Mouse (Mus musculus) neural tube, embryonic 14.5 days (tissue): ENCODE results near the gene Cutc. TPM values are rescaled to one million over a fixed set of nuclear protein-coding genes. Genes with fewer than 3 reads are reported as not detected.

Source experiments
- ATAC-seq: fragments of 200-750 bp; cut with Nextera tagmentation; 2 replicates; pipeline ENCODE4 v1.8.0; 2017; ENCODE audit warnings: low read depth, mild to moderate bottlenecking, moderate TSS enrichment, moderate library complexity
- H3K27ac ChIP-seq: fragments of 300-500 bp; sonication (generic); 2 replicates; pipeline ENCODE4 v1.5.1; 2014; ENCODE audit warnings: low read depth, mild to moderate bottlenecking, control low read depth, low read length, moderate library complexity, mixed read lengths
- H3K27me3 ChIP-seq: fragments of 300-500 bp; sonication (generic); 2 replicates; pipeline ENCODE4 v1.6.1; 2014; ENCODE audit warnings: low read length; ENCODE audit not compliant: control insufficient read depth, insufficient read depth
- H3K36me3 ChIP-seq: fragments of 300-500 bp; sonication (generic); 2 replicates; pipeline ENCODE4 v1.6.1; 2014; ENCODE audit warnings: low read length, mixed read lengths; ENCODE audit not compliant: control insufficient read depth, insufficient read depth
- H3K4me1 ChIP-seq: fragments of 300-500 bp; sonication (generic); 2 replicates; pipeline ENCODE4 v1.6.1; 2014; ENCODE audit warnings: low read length; ENCODE audit not compliant: control insufficient read depth, insufficient read depth
- H3K4me2 ChIP-seq: fragments of 300-500 bp; sonication (generic); 2 replicates; pipeline ENCODE4 v1.6.1; 2014; ENCODE audit warnings: mild to moderate bottlenecking, low read depth, low read length, control low read depth
- H3K4me3 ChIP-seq: fragments of 300-500 bp; sonication (generic); 2 replicates; pipeline ENCODE4 v1.5.1; 2014; ENCODE audit warnings: low read depth, low read length, control low read depth, mixed read lengths
- H3K9ac ChIP-seq: fragments of 300-500 bp; sonication (generic); replicated peaks from 2 replicates; pipeline ENCODE4 v1.6.1; 2014; ENCODE audit warnings: low read depth, mild to moderate bottlenecking, control low read depth, low read length, mixed read lengths
- H3K9me3 ChIP-seq: fragments of 300-500 bp; sonication (generic); 2 replicates; pipeline ENCODE4 v1.6.1; 2016; ENCODE audit warnings: low read length; ENCODE audit not compliant: control insufficient read depth
- WGBS: fragments of 180-500 bp; shearing (Covaris S2); extraction: QIAGEN DNeasy Blood & Tissue Kit; methylation state at CpG from one replicate; pipeline ENCODE4 v1.1.7; 2014; 5-methylcytosine and 5-hydroxymethylcytosine counted together
- polyA plus RNA-seq: library from polyadenylated mRNA; unstranded; fragments of >200 nt; fragmentation: Nextera tagmentation; extraction: Ambion mirVana; gene quantifications from 2 replicates; pipeline ENCODE4 v1.2.1, GENCODE M21; 2014

The Cutc gene
- polyA plus RNA-seq, 1 experiment from 2014 or later: 6.5 TPM

- no peaks in the 10 kb centered on the region for H3K27me3 ChIP-seq
- H3K4me1 ChIP-seq: no peaks in the 10 kb centered on the region
- no peaks in the 10 kb centered on the region for H3K9me3 ChIP-seq
- no peak for ATAC-seq
- no peak overlapping the region for H3K9ac ChIP-seq
- no peak overlapping the region for H3K4me3 ChIP-seq
- no peak overlapping the region for H3K27ac ChIP-seq
- H3K36me3 ChIP-seq: no peaks in the 10 kb centered on the region
- no peak overlapping the region for H3K4me2 ChIP-seq
- WGBS: 82% methylated on average over 2 of the region's 2 CpGs
These were observed 24.5 kb downstream of the Cutc start for GRCm38 (mm10) chr19:43777308-43777707.

- H3K27ac ChIP-seq: no peak overlapping the region
- no peaks in the 10 kb centered on the region for H3K27me3 ChIP-seq
- H3K9me3 ChIP-seq: no peaks in the 10 kb centered on the region
- H3K4me3 ChIP-seq: no peak overlapping the region
- 93% methylated on average over 5 of the region's 5 CpGs for WGBS
- no peaks in the 10 kb centered on the region for H3K36me3 ChIP-seq
- no peak for ATAC-seq
- no peak overlapping the region for H3K9ac ChIP-seq
- no peak overlapping the region for H3K4me2 ChIP-seq
- no peaks in the 10 kb centered on the region for H3K4me1 ChIP-seq
These were observed 27.6 kb downstream of the Cutc start for GRCm38 (mm10) chr19:43780391-43780790.

GRCm38 (mm10) chr19:43781980-43782379 is 29.2 kb downstream of the Cutc start, which contains the start of gene Abcc2:
TSS of gene Abcc2 (plus strand) at chr19:43782192.
- Histone ChIP-seq H3K4me1 (no peaks in the 10 kb centered on the region), H3K4me3 (no peak within 1 kb of the TSS), H3K9ac (no peak within 1 kb of the TSS), H3K9me3 (no peaks in the 10 kb centered on the region), H3K36me3 (no peaks in the 10 kb centered on the region), H3K27ac (no peak within 1 kb of the TSS), H3K4me2 (no peak within 1 kb of the TSS), H3K27me3 (no peaks in the 10 kb centered on the region)
- WGBS: 84% methylated on average over 3 of the region's 3 CpGs
- ATAC-seq: no peak

GRCm38 (mm10) chr19:43784761-43785160 is 32.0 kb downstream of the Cutc start:
- no peak overlapping the region for H3K4me3 ChIP-seq
- no peaks in the 10 kb centered on the region for H3K27me3 ChIP-seq
- H3K36me3 ChIP-seq: no peaks in the 10 kb centered on the region
- H3K4me2 ChIP-seq: no peak overlapping the region
- H3K9me3 ChIP-seq: no peaks in the 10 kb centered on the region
- no peak overlapping the region for H3K27ac ChIP-seq
- no peak overlapping the region for H3K9ac ChIP-seq
- ATAC-seq: no peak
- H3K4me1 ChIP-seq: no peaks in the 10 kb centered on the region
- WGBS: 78% methylated on average over 8 of the region's 8 CpGs

- no peak overlapping the region for H3K4me3 ChIP-seq
These were observed 33.6 kb downstream of the Cutc start for GRCm38 (mm10) chr19:43786249-43787026.

GRCm38 (mm10) chr19:43789817-43790216 is 37.0 kb downstream of the Cutc start:
- no peaks in the 10 kb centered on the region for H3K4me1 ChIP-seq
- H3K4me2 ChIP-seq: no peak overlapping the region
- H3K27me3 ChIP-seq: no peaks in the 10 kb centered on the region
- no peak for ATAC-seq
- 89% methylated on average over 7 of the region's 7 CpGs for WGBS
- H3K27ac ChIP-seq: no peak overlapping the region
- H3K9ac ChIP-seq: no peak overlapping the region
- no peaks in the 10 kb centered on the region for H3K9me3 ChIP-seq
- no peaks in the 10 kb centered on the region for H3K36me3 ChIP-seq
- no peak overlapping the region for H3K4me3 ChIP-seq

More at GRCm38 (mm10) chr19:43786249-43787026, 33.6 kb downstream of the Cutc start:
- Histone ChIP-seq H3K27me3 (no peaks in the 10 kb centered on the region), H3K27ac (no peak overlapping the region), H3K4me1 (no peaks in the 10 kb centered on the region), H3K36me3 (no peaks in the 10 kb centered on the region), H3K4me2 (no peak overlapping the region), H3K9ac (no peak overlapping the region), H3K9me3 (no peaks in the 10 kb centered on the region)
- 91% methylated on average over 13 of the region's 13 CpGs for WGBS
- ATAC-seq: no peak

- Histone ChIP-seq H3K36me3 (no peaks in the 10 kb centered on the region), H3K27ac (no peak overlapping the region), H3K4me1 (no peaks in the 10 kb centered on the region), H3K4me2 (no peak overlapping the region), H3K9me3 (no peaks in the 10 kb centered on the region), H3K4me3 (no peak overlapping the region), H3K27me3 (no peaks in the 10 kb centered on the region), H3K9ac (no peak overlapping the region)
- 93% methylated on average over 4 of the region's 4 CpGs for WGBS
- no peak for ATAC-seq
These were observed 39.7 kb downstream of the Cutc start for GRCm38 (mm10) chr19:43792537-43792936.

- 91% methylated on average over 1 of the region's 1 CpGs for WGBS
- Histone ChIP-seq H3K27me3 (no peaks in the 10 kb centered on the region), H3K4me3 (no peak overlapping the region), H3K27ac (no peak overlapping the region), H3K9me3 (no peaks in the 10 kb centered on the region), H3K4me1 (no peaks in the 10 kb centered on the region), H3K9ac (no peak overlapping the region), H3K4me2 (no peak overlapping the region), H3K36me3 (no peaks in the 10 kb centered on the region)
- no peak for ATAC-seq
These were observed 41.2 kb downstream of the Cutc start for GRCm38 (mm10) chr19:43793951-43794350.

- Histone ChIP-seq H3K4me2 (no peak overlapping the region), H3K27me3 (no peaks in the 10 kb centered on the region), H3K9me3 (no peaks in the 10 kb centered on the region), H3K9ac (no peak overlapping the region), H3K4me3 (no peak overlapping the region), H3K4me1 (no peaks in the 10 kb centered on the region), H3K36me3 (no peaks in the 10 kb centered on the region), H3K27ac (no peak overlapping the region)
- WGBS: 85% methylated on average over 8 of the region's 8 CpGs
- ATAC-seq: no peak
These were observed 42.7 kb downstream of the Cutc start for GRCm38 (mm10) chr19:43795511-43795910.
